Mouse (Mus musculus) c-Kit-positive CD71-negative TER-119-negative erythroid progenitor cells, embryonic 14.5 days (primary cell): ENCODE measurements around the gene Vps13d.

Experiments used
- DNase-seq: peaks from one replicate; pipeline ENCODE4 v3.0.0-alpha.2; 2013; ENCODE audit warnings: low read depth

Gene Vps13d

GRCm38 (mm10) chr4:145194559-145195162 is at the start of gene Vps13d:
Gene Vps13d, minus strand, starts transcription at chr4:145195005.
- peak; percentile 82 for DNase-seq

GRCm38 (mm10) chr4:145242719-145243350 is 48.0 kb upstream of the Vps13d start:
- no peak for DNase-seq

GRCm38 (mm10) chr4:145240723-145241231 is 46.0 kb upstream of the Vps13d start:
- no peak for DNase-seq

- no peak for DNase-seq
Measured at GRCm38 (mm10) chr4:145239049-145239830, 44.4 kb upstream of the Vps13d start.

GRCm38 (mm10) chr4:145236027-145236426 is 41.2 kb upstream of the Vps13d start:
- no peak for DNase-seq

- no peak for DNase-seq
Measured at GRCm38 (mm10) chr4:145233487-145234228, 38.9 kb upstream of the Vps13d start.

- no peak for DNase-seq
Measured at GRCm38 (mm10) chr4:145231732-145232131, 36.9 kb upstream of the Vps13d start.

- no peak for DNase-seq
Measured at GRCm38 (mm10) chr4:145230647-145231046, 35.8 kb upstream of the Vps13d start.

- DNase-seq = no peak
Measured at GRCm38 (mm10) chr4:145229524-145230163, 34.8 kb upstream of the Vps13d start.

GRCm38 (mm10) chr4:145229051-145229450 is 34.2 kb upstream of the Vps13d start:
- no peak for DNase-seq

GRCm38 (mm10) chr4:145224613-145225012 is 29.8 kb upstream of the Vps13d start:
- no peak for DNase-seq

GRCm38 (mm10) chr4:145222064-145222463 is 27.3 kb upstream of the Vps13d start:
- DNase-seq = no peak

- no peak for DNase-seq
Measured at GRCm38 (mm10) chr4:145221379-145221778, 26.6 kb upstream of the Vps13d start.

GRCm38 (mm10) chr4:145220001-145220400 is 25.2 kb upstream of the Vps13d start:
- no peak for DNase-seq

GRCm38 (mm10) chr4:145219240-145219985 is 24.6 kb upstream of the Vps13d start:
- no peak for DNase-seq

- DNase-seq = no peak
Measured at GRCm38 (mm10) chr4:145217837-145218236, 23.0 kb upstream of the Vps13d start.

GRCm38 (mm10) chr4:145217046-145217445 is 22.2 kb upstream of the Vps13d start:
- no peak for DNase-seq

- DNase-seq = no peak
Measured at GRCm38 (mm10) chr4:145215396-145215795, 20.6 kb upstream of the Vps13d start.

- DNase-seq = no peak
Measured at GRCm38 (mm10) chr4:145214786-145215174, 20.0 kb upstream of the Vps13d start.

GRCm38 (mm10) chr4:145213999-145214785 is 19.4 kb upstream of the Vps13d start:
- DNase-seq = peak; percentile 74
